Mouse (Mus musculus) intestine, postnatal 0 days (tissue): ENCODE results near the gene Csnk1g2. TPM values are rescaled to one million over a fixed set of nuclear protein-coding genes. Genes with fewer than 3 reads are reported as not detected.

Source experiments
- ATAC-seq: fragments of 200-750 bp; cut with Nextera tagmentation; 2 replicates; pipeline ENCODE4 v1.8.0; 2017; ENCODE audit warnings: mild to moderate bottlenecking, moderate TSS enrichment, moderate library complexity
- H3K27ac ChIP-seq: fragments of 300-500 bp; sonication (generic); 2 replicates; pipeline ENCODE4 v1.5.1; 2014; ENCODE audit warnings: mild to moderate bottlenecking, low read depth, low read length, moderate library complexity
- H3K27me3 ChIP-seq: fragments of 300-500 bp; sonication (generic); replicated peaks from 2 replicates; pipeline ENCODE4 v1.6.1; 2014; ENCODE audit warnings: low read length, mixed read lengths; ENCODE audit not compliant: control insufficient read depth, insufficient read depth
- H3K36me3 ChIP-seq: fragments of 300-500 bp; sonication (generic); 2 replicates; pipeline ENCODE4 v1.6.1; 2014; ENCODE audit warnings: mild to moderate bottlenecking, moderate library complexity; ENCODE audit not compliant: control insufficient read depth, insufficient read depth
- H3K4me1 ChIP-seq: fragments of 300-500 bp; sonication (generic); replicated peaks from 2 replicates; pipeline ENCODE4 v1.6.1; 2014; ENCODE audit warnings: antibody characterized with exemption, low read length, mixed read lengths; ENCODE audit not compliant: control insufficient read depth, insufficient read depth
- H3K4me2 ChIP-seq: fragments of 300-500 bp; sonication (generic); replicated peaks from 2 replicates; pipeline ENCODE4 v1.6.1; 2014; ENCODE audit warnings: low read depth, mild to moderate bottlenecking, moderate library complexity
- H3K4me3 ChIP-seq: fragments of 300-500 bp; sonication (generic); 2 replicates; pipeline ENCODE4 v1.5.1; 2014; ENCODE audit warnings: low read depth, low read length
- H3K9ac ChIP-seq: fragments of 300-500 bp; sonication (generic); 2 replicates; pipeline ENCODE4 v1.6.1; 2014; ENCODE audit warnings: mild to moderate bottlenecking, low read depth, low read length
- H3K9me3 ChIP-seq: fragments of 300-500 bp; sonication (generic); 2 replicates; pipeline ENCODE4 v1.6.1; 2016; ENCODE audit warnings: mixed run types; ENCODE audit not compliant: control insufficient read depth
- CTCF ChIP-seq: sonication (generic); IDR thresholded peaks from 2 replicates; pipeline ENCODE4 v1.5.1; 2016; ENCODE audit warnings: low read depth, mild to moderate bottlenecking, control low read depth, antibody characterized with exemption, moderate library complexity
- WGBS: fragments of 180-500 bp; shearing (Covaris S2); extraction: QIAGEN DNeasy Blood & Tissue Kit; methylation state at CpG from one replicate; pipeline ENCODE4 v1.1.7; 2014; 5-methylcytosine and 5-hydroxymethylcytosine counted together
- polyA plus RNA-seq: library from polyadenylated mRNA; unstranded; fragments of >200 nt; fragmentation: Nextera tagmentation; extraction: Ambion mirVana; gene quantifications from 2 replicates; pipeline ENCODE4 v1.2.1, GENCODE M21; 2015

Gene Csnk1g2
- polyA plus RNA-seq, 1 experiment from 2014 or later, result 97.5 TPM

GRCm38 (mm10) chr10:80676198-80676928, 53.7 kb downstream of the Csnk1g2 start:
- Histone ChIP-seq H3K36me3 (peaks cover 14% of the 10 kb centered on the region), H3K4me1 (peaks cover 25% of the 10 kb centered on the region), H3K9ac (peak overlapping the region; percentile 89), H3K4me2 (peak overlapping the region; percentile 91), H3K27me3 (no peaks in the 10 kb centered on the region), H3K9me3 (no peaks in the 10 kb centered on the region), H3K4me3 (peak overlapping the region; percentile 80), H3K27ac (peak overlapping the region; percentile 96)
- under 1% methylated on average over 71 of the region's 78 CpGs for WGBS
- peak; percentile 89 for ATAC-seq
- no peak for TF ChIP-seq CTCF

GRCm38 (mm10) chr10:80677128-80677875, 54.7 kb downstream of the Csnk1g2 start:
- Histone ChIP-seq H3K4me1 (peaks cover 25% of the 10 kb centered on the region), H3K27ac (peak overlapping the region; percentile 96), H3K36me3 (0 out of 2 replicates have a peak, but pooled peaks cover 5% of the 10 kb centered on the region), H3K4me3 (peak overlapping the region; percentile 80), H3K9ac (peak overlapping the region; percentile 47), H3K27me3 (no peaks in the 10 kb centered on the region), H3K9me3 (no peaks in the 10 kb centered on the region), H3K4me2 (peak overlapping the region; percentile 66)
- no peak for ATAC-seq
- TF ChIP-seq CTCF, result no peak
- WGBS, result 17% methylated on average over 9 of the region's 9 CpGs

GRCm38 (mm10) chr10:80677942-80678436, 55.4 kb downstream of the Csnk1g2 start, which contains the start of gene Mknk2:
Mknk2 (minus strand) TSS chr10:80678112.
- no peaks in the 10 kb centered on the region for H3K27me3 ChIP-seq
- 4% methylated on average over 8 of the region's 8 CpGs for WGBS
- peak within 1 kb of the TSS; percentile 66 for H3K4me2 ChIP-seq
- peak; percentile 60 for ATAC-seq
- H3K9ac ChIP-seq, result peak within 1 kb of the TSS; percentile 47
- peak within 1 kb of the TSS; percentile 80 for H3K4me3 ChIP-seq
- peaks cover 25% of the 10 kb centered on the region for H3K4me1 ChIP-seq
- peak within 1 kb of the TSS; percentile 96 for H3K27ac ChIP-seq
- H3K36me3 ChIP-seq, result no peaks in the 10 kb centered on the region
- TF ChIP-seq CTCF, result no peak
- H3K9me3 ChIP-seq, result no peaks in the 10 kb centered on the region

- no peak for ATAC-seq
- no peak overlapping the region for H3K4me3 ChIP-seq
- TF ChIP-seq CTCF, result no peak
- H3K4me2 ChIP-seq, result peak overlapping the region; percentile 66
- H3K27me3 ChIP-seq, result no peaks in the 10 kb centered on the region
- H3K27ac ChIP-seq, result peak overlapping the region; percentile 96
- no peaks in the 10 kb centered on the region for H3K36me3 ChIP-seq
- 49% methylated on average over 8 of the region's 10 CpGs for WGBS
- H3K4me1 ChIP-seq, result peaks cover 21% of the 10 kb centered on the region
- H3K9ac ChIP-seq, result peak overlapping the region; percentile 11; the same call in 1 of the 2 replicates
- no peaks in the 10 kb centered on the region for H3K9me3 ChIP-seq
Measured at GRCm38 (mm10) chr10:80678601-80679377, 56.2 kb downstream of the Csnk1g2 start.

GRCm38 (mm10) chr10:80679556-80680259, 57.1 kb downstream of the Csnk1g2 start:
- H3K27ac ChIP-seq, result peak overlapping the region; percentile 96
- no peaks in the 10 kb centered on the region for H3K9me3 ChIP-seq
- TF ChIP-seq CTCF, result no peak
- no peak for ATAC-seq
- 55% methylated on average over 9 of the region's 9 CpGs for WGBS
- H3K9ac ChIP-seq, result no peak overlapping the region
- H3K4me3 ChIP-seq, result no peak overlapping the region
- no peaks in the 10 kb centered on the region for H3K27me3 ChIP-seq
- no peak overlapping the region for H3K4me2 ChIP-seq
- peaks cover 12% of the 10 kb centered on the region for H3K4me1 ChIP-seq
- no peaks in the 10 kb centered on the region for H3K36me3 ChIP-seq
